Mouse (Mus musculus): ENCODE data around the gene Elovl7. TPM values are rescaled to one million over a fixed set of nuclear protein-coding genes. Genes with fewer than 3 reads are reported as not detected.

Gene Elovl7
- polyA plus RNA-seq, 1 experiment from 2014 or later: 2.0 TPM

GRCm38 (mm10) chr13:108328406-108329180 is 114.4 kb downstream of the Elovl7 start:
- no peaks in the 10 kb centered on the region for H3K9me3 ChIP-seq (replicated peaks)
- no peak overlapping the region for H3K4me3 ChIP-seq (replicated peaks)
- no peak overlapping the region for H3K4me2 ChIP-seq
- ATAC-seq (ENCODE audit: low FRiP score): no peak
- H3K9ac ChIP-seq (replicated peaks): no peak overlapping the region
- no peak overlapping the region for H3K27ac ChIP-seq (replicated peaks)
- no peaks in the 10 kb centered on the region for H3K4me1 ChIP-seq
- no peaks in the 10 kb centered on the region for H3K36me3 ChIP-seq
- WGBS: 82% methylated on average over 21 of the region's 21 CpGs
- no peaks in the 10 kb centered on the region for H3K27me3 ChIP-seq (replicated peaks)

GRCm38 (mm10) chr13:108329693-108330092 is 115.5 kb downstream of the Elovl7 start:
- ATAC-seq (ENCODE audit: low FRiP score): no peak
- H3K4me1 ChIP-seq: no peaks in the 10 kb centered on the region
- no peaks in the 10 kb centered on the region for H3K36me3 ChIP-seq
- no peaks in the 10 kb centered on the region for H3K9me3 ChIP-seq (replicated peaks)
- H3K4me3 ChIP-seq (replicated peaks): no peak overlapping the region
- no peak overlapping the region for H3K9ac ChIP-seq (replicated peaks)
- H3K27ac ChIP-seq (replicated peaks): no peak overlapping the region
- H3K27me3 ChIP-seq (replicated peaks): no peaks in the 10 kb centered on the region
- no peak overlapping the region for H3K4me2 ChIP-seq
- WGBS: 74% methylated on average over 3 of the region's 3 CpGs

Other genes with a start within 250 kb of the Elovl7 start
- 35.8 and 39.7 TPM in 2 replicates for gene Smim15, start 170.0 kb upstream of the Elovl7 start, polyA plus RNA-seq (2015; fragmentation: Nextera tagmentation; extraction: Ambion mirVana)
- 68.0 and 80.3 TPM in 2 replicates for gene Ndufaf2, start 55.8 kb upstream of the Elovl7 start, polyA plus RNA-seq (2015; fragmentation: Nextera tagmentation; extraction: Ambion mirVana)
- gene Ercc8, start 55.7 kb upstream of the Elovl7 start, polyA plus RNA-seq (2015; fragmentation: Nextera tagmentation; extraction: Ambion mirVana): 26.4 and 31.8 TPM in 2 replicates
- gene Depdc1b, start 101.9 kb downstream of the Elovl7 start, polyA plus RNA-seq (2015; fragmentation: Nextera tagmentation; extraction: Ambion mirVana): 1.0 and 3.2 TPM in 2 replicates
- gene Pde4d, start 235.5 kb downstream of the Elovl7 start, polyA plus RNA-seq (2015; fragmentation: Nextera tagmentation; extraction: Ambion mirVana): 20.7 and 22.8 TPM in 2 replicates